Mouse (Mus musculus) liver, adult 2 months (tissue): ENCODE data around the gene Arhgap27. TPM values are rescaled to one million over a fixed set of nuclear protein-coding genes. Genes with fewer than 3 reads are reported as not detected.

Experiments used
- DNase-seq: peaks from one replicate; pipeline ENCODE4 v3.0.0-alpha.2; 2011; ENCODE audit warnings: low read depth, low spot score; ENCODE audit errors: extremely low read depth
- H3K27ac ChIP-seq: fragments of 200-500 bp; replicated peaks from 2 replicates; pipeline ENCODE4 v1.5.1; 2012; ENCODE audit warnings: low read depth, mild to moderate bottlenecking, control low read depth, inconsistent platforms, low read length; ENCODE audit not compliant: insufficient read depth
- H3K27me3 ChIP-seq: fragments of 200-500 bp; 2 replicates; pipeline ENCODE4 v1.6.1; 2012; ENCODE audit warnings: mild to moderate bottlenecking, moderate library complexity, low read length, inconsistent platforms; ENCODE audit not compliant: control insufficient read depth, insufficient read depth
- H3K36me3 ChIP-seq: fragments of 200-500 bp; 2 replicates; pipeline ENCODE4 v1.6.1; 2012; ENCODE audit warnings: low read length, inconsistent platforms; ENCODE audit not compliant: control insufficient read depth, insufficient read depth
- H3K4me1 ChIP-seq: fragments of 200-500 bp; 2 replicates; pipeline ENCODE4 v1.6.1; 2011; ENCODE audit warnings: low read length; ENCODE audit not compliant: control insufficient read depth, insufficient read depth
- H3K4me3 ChIP-seq: fragments of 200-500 bp; 2 replicates; pipeline ENCODE4 v1.5.1; 2011; ENCODE audit warnings: low read depth, mild to moderate bottlenecking, control low read depth, low read length, moderate library complexity; ENCODE audit not compliant: insufficient read depth
- H3K79me2 ChIP-seq: fragments of 200-500 bp; 2 replicates; pipeline ENCODE4 v1.6.1; 2012; ENCODE audit warnings: inconsistent platforms, mild to moderate bottlenecking, low read length, moderate library complexity; ENCODE audit not compliant: control insufficient read depth, insufficient read depth
- H3K9ac ChIP-seq: fragments of 200-500 bp; 2 replicates; pipeline ENCODE4 v1.6.1; 2012; ENCODE audit warnings: low read depth, mild to moderate bottlenecking, control low read depth, inconsistent platforms, low read length
- CTCF ChIP-seq: fragments of 200-500 bp; IDR thresholded peaks from 2 replicates; pipeline ENCODE4 v1.5.1; 2011; ENCODE audit warnings: low read depth, low read length, control low read depth
- POLR2A ChIP-seq: fragments of 200-500 bp; IDR thresholded peaks from 2 replicates; pipeline ENCODE4 v1.6.1; 2011; ENCODE audit warnings: low read length, control low read depth; ENCODE audit not compliant: insufficient read depth; ENCODE audit errors: extremely low read depth
- WGBS: fragments of 180-500 bp; shearing (Covaris S2); methylation state at CpG from one replicate; pipeline ENCODE4 v1.1.7; 2018; 5-methylcytosine and 5-hydroxymethylcytosine counted together
- polyA plus RNA-seq: library from polyadenylated mRNA; depleted of rRNA; stranded (reverse); fragments of >200 nt; gene quantifications from 2 replicates; pipeline ENCODE4 v1.2.3, GENCODE M21; 2012
- total RNA-seq: library from RNA; depleted of rRNA; stranded (reverse); fragments of >200 nt; gene quantifications from 2 replicates; pipeline ENCODE4 v1.2.3, GENCODE M21; 2014

Arhgap27 gene
- total and polyA plus RNA-seq, 2 experiments = 0.55 to 3.0 TPM

GRCm38 (mm10) chr11:103320196-103320595 lies 43.3 kb downstream of the Arhgap27 start:
- 75% methylated on average over 8 of the region's 8 CpGs for WGBS
- no peak for DNase-seq
- Histone ChIP-seq H3K4me1 (no peaks in the 10 kb centered on the region), H3K4me3 (no peak overlapping the region), H3K9ac (no peak overlapping the region), H3K36me3 (no peaks in the 10 kb centered on the region), H3K27ac (no peak overlapping the region), H3K27me3 (no peaks in the 10 kb centered on the region), H3K79me2 (no peaks in the 10 kb centered on the region)
- TF ChIP-seq CTCF (no peak), POLR2A (no peak)

GRCm38 (mm10) chr11:103318042-103318441 lies 45.5 kb downstream of the Arhgap27 start:
- no peaks in the 10 kb centered on the region for H3K4me1 ChIP-seq
- H3K4me3 ChIP-seq = no peak overlapping the region
- H3K27ac ChIP-seq = no peak overlapping the region
- no peak for DNase-seq
- no peaks in the 10 kb centered on the region for H3K36me3 ChIP-seq
- no peak overlapping the region for H3K9ac ChIP-seq
- WGBS = 55% methylated on average over 1 of the region's 1 CpGs
- no peaks in the 10 kb centered on the region for H3K27me3 ChIP-seq
- TF ChIP-seq POLR2A (no peak), CTCF (no peak)
- no peaks in the 10 kb centered on the region for H3K79me2 ChIP-seq

DNA sequence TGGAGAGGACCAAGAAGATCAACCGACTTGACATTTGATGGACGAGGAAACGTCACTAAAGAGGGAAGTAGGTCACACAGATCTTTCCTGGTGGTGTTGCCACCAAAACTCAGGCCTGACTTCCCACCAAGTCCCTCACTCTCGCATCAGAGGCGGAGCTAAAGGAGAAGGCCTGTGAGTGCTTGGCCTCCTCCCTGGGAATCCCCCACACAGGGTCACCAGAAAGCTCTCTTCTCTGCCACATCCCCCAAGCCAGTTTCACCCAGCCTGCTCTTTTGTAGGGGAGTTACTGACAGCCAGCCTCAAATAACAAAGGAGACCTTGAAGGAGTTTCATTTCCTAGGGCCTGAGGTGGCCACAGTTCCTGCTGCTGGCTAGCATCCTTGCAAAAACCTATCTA lies 48.1 kb downstream of the Arhgap27 start:
- no peak overlapping the region for H3K4me3 ChIP-seq
- H3K27me3 ChIP-seq = no peaks in the 10 kb centered on the region
- no peak for DNase-seq
- TF ChIP-seq CTCF (no peak), POLR2A (no peak)
- no peak overlapping the region for H3K27ac ChIP-seq
- no peaks in the 10 kb centered on the region for H3K4me1 ChIP-seq
- H3K9ac ChIP-seq = no peak overlapping the region
- 79% methylated on average over 5 of the region's 5 CpGs for WGBS
- H3K36me3 ChIP-seq = no peaks in the 10 kb centered on the region
- H3K79me2 ChIP-seq = no peaks in the 10 kb centered on the region

DNA sequence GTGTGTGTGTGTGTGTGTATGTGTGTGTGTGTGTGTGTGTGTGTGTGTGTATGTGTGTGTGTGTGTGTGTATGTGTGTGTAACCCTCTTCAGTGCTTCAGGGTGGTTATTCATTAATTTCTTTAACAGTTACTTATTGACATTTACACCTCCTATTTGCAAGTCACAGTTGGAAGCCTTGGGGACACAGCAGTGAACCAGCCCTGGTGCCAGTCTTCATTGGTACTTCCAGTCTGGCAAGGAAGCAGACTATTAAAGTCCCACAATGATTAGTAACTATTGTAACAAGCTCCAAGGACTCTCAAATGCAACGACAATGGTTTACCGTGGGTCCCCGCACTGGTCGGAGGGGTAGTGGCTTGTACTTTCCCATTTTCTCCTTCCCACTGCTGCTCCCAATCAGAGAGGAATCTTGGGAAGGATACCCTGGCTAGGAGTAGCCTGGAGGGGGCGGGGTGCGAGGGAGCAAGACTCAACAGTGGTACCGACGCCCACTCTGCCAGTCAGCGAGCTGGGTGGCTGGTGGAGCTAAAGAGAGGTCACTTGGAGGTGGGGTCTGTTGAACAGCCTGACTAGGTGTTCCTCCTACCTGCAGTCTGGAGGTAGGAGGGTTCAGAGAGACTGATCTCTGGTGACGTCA lies 48.6 kb downstream of the Arhgap27 start:
- WGBS = 65% methylated on average over 10 of the region's 10 CpGs
- Histone ChIP-seq H3K27ac (no peak overlapping the region), H3K36me3 (no peaks in the 10 kb centered on the region)

GRCm38 (mm10) chr11:103313542-103313941 lies 50.0 kb downstream of the Arhgap27 start:
- Histone ChIP-seq H3K79me2 (no peaks in the 10 kb centered on the region), H3K27ac (no peak overlapping the region), H3K27me3 (no peaks in the 10 kb centered on the region), H3K4me3 (no peak overlapping the region), H3K36me3 (no peaks in the 10 kb centered on the region), H3K4me1 (no peaks in the 10 kb centered on the region), H3K9ac (no peak overlapping the region)
- TF ChIP-seq CTCF = no peak
- TF ChIP-seq POLR2A = no peak
- 78% methylated on average over 6 of the region's 6 CpGs for WGBS
- DNase-seq = no peak

More for the DNA sequence above, 48.6 kb downstream of the Arhgap27 start:
- DNase-seq = peak; percentile 19
- H3K9ac ChIP-seq = no peak overlapping the region
- no peak for TF ChIP-seq POLR2A
- no peaks in the 10 kb centered on the region for H3K4me1 ChIP-seq
- no peaks in the 10 kb centered on the region for H3K27me3 ChIP-seq
- no peak overlapping the region for H3K4me3 ChIP-seq
- no peaks in the 10 kb centered on the region for H3K79me2 ChIP-seq

- no peak for DNase-seq
- no peaks in the 10 kb centered on the region for H3K27me3 ChIP-seq
- H3K27ac ChIP-seq = no peak overlapping the region
- H3K4me1 ChIP-seq = no peaks in the 10 kb centered on the region
- no peaks in the 10 kb centered on the region for H3K79me2 ChIP-seq
- no peaks in the 10 kb centered on the region for H3K36me3 ChIP-seq
- H3K4me3 ChIP-seq = no peak overlapping the region
- WGBS = 65% methylated on average over 8 of the region's 8 CpGs
- H3K9ac ChIP-seq = no peak overlapping the region
- TF ChIP-seq CTCF = no peak
- TF ChIP-seq POLR2A = no peak
These were observed 50.7 kb downstream of the Arhgap27 start for GRCm38 (mm10) chr11:103312655-103313255.
